ENCODE assay signal across 9 mouse cellular contexts in the genomic region with DNA sequence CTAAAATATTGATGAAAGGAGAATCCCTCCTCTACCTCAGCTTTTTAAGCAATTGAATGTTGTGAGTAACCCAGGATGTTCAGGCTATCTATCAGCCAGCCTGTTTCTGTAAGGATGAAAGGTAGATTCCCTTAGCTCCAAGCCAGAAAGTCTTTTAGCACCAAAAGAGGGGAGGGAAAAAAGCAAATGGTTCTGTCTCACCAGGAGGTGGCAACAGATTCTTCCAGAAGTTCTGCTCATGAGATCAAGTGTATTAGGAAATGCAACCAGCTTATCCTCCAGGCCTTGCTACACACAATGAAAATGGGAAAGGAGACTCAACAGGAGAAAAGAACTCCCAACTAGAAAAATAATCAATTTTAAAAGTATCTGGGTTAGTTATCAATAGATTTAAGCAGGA. TPM values are rescaled to one million over a fixed set of nuclear protein-coding genes. Genes with fewer than 3 reads are reported as not detected.
A peak's percentile ranks its signal among the peaks of the same experiment; 100 is the strongest.
DNase-seq lines count a peak whose midpoint lies in the region; ATAC-seq lines count a peak whose summit lies in the region.
"Had no signal": no experiment of that assay in that cellular context is flagged by ENCODE, and none has a peak within 500 bp of the region (broad histone marks: within the 10 kb centered on the region; RNA-seq: fewer than 3 reads in every experiment).

No protein-coding gene starts in this region.

- no peak overlapping the region for H3K9ac ChIP-seq in kidney, embryonic 15.5 days

- H3K27ac ChIP-seq in kidney, embryonic 15.5 days, result no peak overlapping the region

- H3K27me3 ChIP-seq in kidney, embryonic 15.5 days, result no peaks in the 10 kb centered on the region

- H3K4me1 ChIP-seq in kidney, embryonic 15.5 days, result peaks cover 21% of the 10 kb centered on the region

- H3K4me2 ChIP-seq in kidney, embryonic 15.5 days, result peak overlapping the region; percentile 74; the same call in 1 of the 2 replicates

- H3K36me3 ChIP-seq in kidney, embryonic 15.5 days, result 0 out of 2 replicates have a peak, but pooled peaks cover 3% of the 10 kb centered on the region

- peak; percentile 13 for DNase-seq in adrenal gland, postnatal 10 days
- no peak for DNase-seq in adrenal gland, postnatal 25 days
- no peak for DNase-seq in kidney, adult 18-20 months
- peak; percentile 52 for DNase-seq in CD4-positive helper T cell, adult 2 months (ENCODE audit: low read depth, low spot score)
- peak; percentile 65 for DNase-seq in induced T-regulatory cell, adult 2 months (ENCODE audit: low read depth)
- no peak for DNase-seq in c-Kit-positive CD71-positive TER-119-positive erythroid progenitor cells, embryonic 14.5 days (ENCODE audit: low spot score)
- DNase-seq: cerebellum, adult 9-11 months had no signal

- ATAC-seq in kidney, embryonic 15.5 days (replicated peaks; ENCODE audit: low FRiP score), result no peak
- no peak for ATAC-seq in inflammation-experienced regulatory T-cells, adult 6 months

- no peak overlapping the region for H3K4me3 ChIP-seq in kidney, embryonic 15.5 days (replicated peaks)

- no peaks in the 10 kb centered on the region for H3K9me3 ChIP-seq in kidney, embryonic 15.5 days (replicated peaks)

RNA-seq across cellular contexts. Expression of gene Nup153, which starts 3.4 kb away (rescaled TPM):
- 10 to 100 TPM; 48.5 to 60.9 TPM for total RNA-seq in adrenal gland, postnatal 10 days (2021)
- 65.3 and 70.3 TPM in 2 replicates for total RNA-seq in adrenal gland, postnatal 25 days (2021)
- 24.9 and 27.8 TPM in 2 replicates for polyA plus RNA-seq in kidney, embryonic 15.5 days (2015; fragmentation: Nextera tagmentation; extraction: Ambion mirVana)
- polyA plus RNA-seq in inflammation-experienced regulatory T-cells, adult 6 months (2017; shearing (Covaris generic)), result 10 to 100 TPM; 45.4 to 74.4 (median 73.1) TPM

RNA-seq across cellular contexts. Expression of gene Fam8a1, which starts 55.0 kb away (rescaled TPM):
- total RNA-seq in adrenal gland, postnatal 10 days (2021), result 10 to 100 TPM; 44.5 to 44.9 TPM
- total RNA-seq in adrenal gland, postnatal 25 days (2021), result 52.3 and 53.6 TPM in 2 replicates
- 10.6 and 12.2 TPM in 2 replicates for polyA plus RNA-seq in kidney, embryonic 15.5 days (2015; fragmentation: Nextera tagmentation; extraction: Ambion mirVana)
- 1 to 10 TPM; 5.1 to 9.7 (median 6.2) TPM for polyA plus RNA-seq in inflammation-experienced regulatory T-cells, adult 6 months (2017; shearing (Covaris generic))

Comparison
In these comparisons a context has a peak if more than half of its experiments do, and no peak if none do; other contexts are left out.
1. DNase-seq: peak in adrenal gland, postnatal 10 days (single experiment), CD4-positive helper T cell, adult 2 months (single experiment) and induced T-regulatory cell, adult 2 months (single experiment); none in adrenal gland, postnatal 25 days (single experiment), kidney, adult 18-20 months (single experiment) and c-Kit-positive CD71-positive TER-119-positive erythroid progenitor cells, embryonic 14.5 days (single experiment).